Mouse (Mus musculus) CH12.LX (cell line): Measurements from ENCODE around the gene Rnf43. TPM values are rescaled to one million over a fixed set of nuclear protein-coding genes. Genes with fewer than 3 reads are reported as not detected.

Experiments used
- DNase-seq: peaks from one replicate; pipeline ENCODE4 v3.0.0-alpha.2; 2013; ENCODE audit errors: extremely low read depth
- H3K27ac ChIP-seq: 2 replicates; pipeline ENCODE4 v1.5.1; 2012; ENCODE audit warnings: low read depth, mild to moderate bottlenecking, control low read depth, moderate library complexity; ENCODE audit not compliant: insufficient read depth
- H3K27me3 ChIP-seq: replicated peaks from 2 replicates; pipeline ENCODE3; 2012; ENCODE audit warnings: inconsistent platforms
- H3K36me3 ChIP-seq, 2 experiments: replicated peaks in 1 of 2; 2 replicates each; pipeline versions ENCODE3 to v1.6.1; 2012; ENCODE audit warnings: inconsistent platforms in 1 of 2, low read length in 1 of 2, mild to moderate bottlenecking in 1 of 2, mixed read lengths in 1 of 2, moderate library complexity in 1 of 2; ENCODE audit not compliant: control insufficient read depth in 1 of 2, insufficient read depth in 1 of 2
- H3K4me1 ChIP-seq, 2 experiments: 2 replicates each; pipeline ENCODE4 v1.6.1; 2012; ENCODE audit warnings: inconsistent platforms in 1 of 2, moderate library complexity in 1 of 2; ENCODE audit not compliant: insufficient read depth in 2 of 2, control insufficient read depth in 1 of 2
- H3K4me2 ChIP-seq: 2 replicates; pipeline ENCODE4 v1.6.1; 2012; ENCODE audit warnings: low read depth, mild to moderate bottlenecking, control low read depth; ENCODE audit not compliant: poor library complexity, insufficient read depth, severe bottlenecking
- H3K4me3 ChIP-seq, 3 experiments: fragments of 150-350 bp in 1 of 3; sonication (generic) in 1 of 3; replicated peaks in 1 of 3; 2 replicates each; pipeline versions ENCODE3 to v1.5.1; 2011 to 2012; ENCODE audit warnings: low read depth in 2 of 3, low read length in 2 of 3, mild to moderate bottlenecking in 2 of 3, moderate library complexity in 2 of 3, control low read depth in 1 of 3, improper control_type of control experiment in 1 of 3, inconsistent platforms in 1 of 3, mixed read lengths in 1 of 3; ENCODE audit not compliant: poor library complexity in 1 of 3
- H3K79me2 ChIP-seq: replicated peaks from 2 replicates; pipeline ENCODE4 v1.6.1; 2012; ENCODE audit warnings: mild to moderate bottlenecking, moderate library complexity; ENCODE audit not compliant: control insufficient read depth, poor library complexity, insufficient read depth, severe bottlenecking; ENCODE audit errors: extremely low read depth
- H3K9ac ChIP-seq: 2 replicates; pipeline ENCODE4 v1.6.1; 2012; ENCODE audit warnings: low read depth, mild to moderate bottlenecking, control low read depth, moderate library complexity; ENCODE audit not compliant: insufficient read depth
- H3K9me3 ChIP-seq: replicated peaks from 2 replicates; pipeline ENCODE3; 2012; ENCODE audit warnings: low read length, inconsistent platforms, mixed read lengths
- BHLHE40 ChIP-seq: IDR thresholded peaks from 2 replicates; pipeline ENCODE4 v1.6.1; 2011; ENCODE audit warnings: mild to moderate bottlenecking, low read depth, low read length, improper control_type of control experiment
- CHD1 ChIP-seq: IDR thresholded peaks from 2 replicates; pipeline ENCODE4 v1.6.1; 2012; ENCODE audit warnings: low read depth, low read length, improper control_type of control experiment, inconsistent platforms
- CHD2 ChIP-seq: IDR thresholded peaks from 2 replicates; pipeline ENCODE4 v1.6.1; 2011; ENCODE audit warnings: low read length, improper control_type of control experiment
- CTCF ChIP-seq, 2 experiments: IDR thresholded peaks in 1 of 2; conservative IDR thresholded peaks in 1 of 2; 2 replicates each; pipeline ENCODE4 v1.5.1; 2011 to 2012; ENCODE audit warnings: low read depth in 2 of 2, low read length in 2 of 2, improper control_type of control experiment in 1 of 2, inconsistent platforms in 1 of 2, mild to moderate bottlenecking in 1 of 2, moderate library complexity in 1 of 2
- E2F4 ChIP-seq: IDR thresholded peaks from 2 replicates; pipeline ENCODE4 v1.6.1; 2011; ENCODE audit warnings: low read depth, low read length, improper control_type of control experiment; ENCODE audit not compliant: insufficient replicate concordance
- ELF1 ChIP-seq: IDR thresholded peaks from 2 replicates; pipeline ENCODE4 v1.6.1; 2014; ENCODE audit warnings: low read depth, mild to moderate bottlenecking, inconsistent platforms, low read length, improper control_type of control experiment
- EP300 ChIP-seq: IDR thresholded peaks from 2 replicates; pipeline ENCODE4 v1.6.1; 2011; ENCODE audit warnings: low read length, improper control_type of control experiment
- ETS1 ChIP-seq: conservative IDR thresholded peaks from 2 replicates; pipeline ENCODE4 v1.6.1; 2012; ENCODE audit warnings: low read depth, mild to moderate bottlenecking, inconsistent platforms, low read length, improper control_type of control experiment, moderate library complexity
- GABPA ChIP-seq: IDR thresholded peaks from 2 replicates; pipeline ENCODE4 v1.6.1; 2012; ENCODE audit warnings: low read depth, low read length, improper control_type of control experiment, inconsistent platforms; ENCODE audit not compliant: insufficient replicate concordance
- HCFC1 ChIP-seq: IDR thresholded peaks from 2 replicates; pipeline ENCODE4 v1.6.1; 2012; ENCODE audit warnings: low read depth, mild to moderate bottlenecking, inconsistent platforms, low read length, improper control_type of control experiment
- IRF4 ChIP-seq: IDR thresholded peaks from 2 replicates; pipeline ENCODE4 v1.6.1; 2014; ENCODE audit warnings: low read depth, mild to moderate bottlenecking, inconsistent platforms, low read length, improper control_type of control experiment
- JUN ChIP-seq: IDR thresholded peaks from 2 replicates; pipeline ENCODE4 v1.6.1; 2011; ENCODE audit warnings: low read depth, mild to moderate bottlenecking, low read length, improper control_type of control experiment, moderate library complexity; ENCODE audit not compliant: insufficient read depth
- JUND ChIP-seq: conservative IDR thresholded peaks from 2 replicates; pipeline ENCODE4 v1.6.1; 2011; ENCODE audit warnings: low read depth, low read length, improper control_type of control experiment
- KAT2A ChIP-seq: IDR thresholded peaks from 2 replicates; pipeline ENCODE4 v1.6.1; 2012; ENCODE audit warnings: low read length, improper control_type of control experiment, inconsistent platforms; ENCODE audit not compliant: insufficient replicate concordance
- MAFK ChIP-seq: IDR thresholded peaks from 2 replicates; pipeline ENCODE4 v1.6.1; 2011; ENCODE audit warnings: low read length, improper control_type of control experiment; ENCODE audit not compliant: insufficient replicate concordance
- MAX ChIP-seq: IDR thresholded peaks from 2 replicates; pipeline ENCODE4 v1.6.1; 2011; ENCODE audit warnings: low read length, improper control_type of control experiment
- MAZ ChIP-seq: IDR thresholded peaks from 2 replicates; pipeline ENCODE4 v1.6.1; 2012; ENCODE audit warnings: low read depth, mild to moderate bottlenecking, inconsistent platforms, low read length, improper control_type of control experiment, moderate library complexity
- MEF2A ChIP-seq: IDR thresholded peaks from 2 replicates; pipeline ENCODE4 v1.6.1; 2014; ENCODE audit warnings: low read depth, mild to moderate bottlenecking, inconsistent platforms, low read length, improper control_type of control experiment, borderline replicate concordance
- MXI1 ChIP-seq: IDR thresholded peaks from 2 replicates; pipeline ENCODE4 v1.6.1; 2011; ENCODE audit warnings: mild to moderate bottlenecking, low read depth, low read length, improper control_type of control experiment
- MYC ChIP-seq: IDR thresholded peaks from 2 replicates; pipeline ENCODE4 v1.6.1; 2011; ENCODE audit warnings: low read depth, mild to moderate bottlenecking, improper control_type of control experiment, low read length
- NELFE ChIP-seq: IDR thresholded peaks from 2 replicates; pipeline ENCODE4 v1.6.1; 2011; ENCODE audit warnings: low read depth, low read length, improper control_type of control experiment
- NRF1 ChIP-seq: IDR thresholded peaks from 2 replicates; pipeline ENCODE4 v1.6.1; 2014; ENCODE audit warnings: low read depth, mild to moderate bottlenecking, inconsistent platforms, low read length, improper control_type of control experiment, moderate library complexity
- PAX5 ChIP-seq: IDR thresholded peaks from 2 replicates; pipeline ENCODE4 v1.6.1; 2012; ENCODE audit warnings: low read length, inconsistent platforms, mixed read lengths
- POLR2A ChIP-seq: IDR thresholded peaks from 2 replicates; pipeline ENCODE4 v1.6.1; 2011; ENCODE audit warnings: low read depth, mild to moderate bottlenecking, improper control_type of control experiment, low read length
- POLR2AphosphoS2 ChIP-seq: IDR thresholded peaks from 2 replicates; pipeline ENCODE4 v1.6.1; 2011; ENCODE audit warnings: low read depth, low read length, improper control_type of control experiment
- RAD21 ChIP-seq: IDR thresholded peaks from 2 replicates; pipeline ENCODE4 v1.6.1; 2011; ENCODE audit warnings: low read depth, mild to moderate bottlenecking, low read length, improper control_type of control experiment, moderate library complexity
- RCOR1 ChIP-seq: conservative IDR thresholded peaks from 2 replicates; pipeline ENCODE4 v1.6.1; 2012; ENCODE audit warnings: low read depth, mild to moderate bottlenecking, inconsistent platforms, low read length, improper control_type of control experiment
- SIN3A ChIP-seq: IDR thresholded peaks from 2 replicates; pipeline ENCODE4 v1.6.1; 2012; ENCODE audit warnings: low read length, improper control_type of control experiment, inconsistent platforms
- SMC3 ChIP-seq: IDR thresholded peaks from 2 replicates; pipeline ENCODE4 v1.6.1; 2011; ENCODE audit warnings: low read depth, low read length, improper control_type of control experiment
- TBP ChIP-seq: conservative IDR thresholded peaks from 2 replicates; pipeline ENCODE4 v1.6.1; 2011; ENCODE audit warnings: low read depth, low read length, improper control_type of control experiment
- TCF12 ChIP-seq: IDR thresholded peaks from 2 replicates; pipeline ENCODE4 v1.6.1; 2014; ENCODE audit warnings: low read depth, mild to moderate bottlenecking, inconsistent platforms, low read length, improper control_type of control experiment
- UBTF ChIP-seq: IDR thresholded peaks from 2 replicates; pipeline ENCODE4 v1.6.1; 2012; ENCODE audit warnings: low read depth, mild to moderate bottlenecking, inconsistent platforms, low read length, improper control_type of control experiment, moderate library complexity
- USF1 ChIP-seq: IDR thresholded peaks from 2 replicates; pipeline ENCODE4 v1.6.1; 2014; ENCODE audit warnings: low read depth, mild to moderate bottlenecking, inconsistent platforms, low read length, improper control_type of control experiment
- USF2 ChIP-seq: conservative IDR thresholded peaks from 2 replicates; pipeline ENCODE4 v1.6.1; 2011; ENCODE audit warnings: low read depth, low read length, improper control_type of control experiment
- ZC3H11A ChIP-seq: IDR thresholded peaks from 2 replicates; pipeline ENCODE4 v1.6.1; 2012; ENCODE audit warnings: low read depth, mild to moderate bottlenecking, inconsistent platforms, low read length, improper control_type of control experiment
- ZKSCAN1 ChIP-seq: IDR thresholded peaks from 2 replicates; pipeline ENCODE4 v1.6.1; 2012; ENCODE audit warnings: low read depth, inconsistent platforms, low read length, improper control_type of control experiment, borderline replicate concordance
- ZMIZ1 ChIP-seq: IDR thresholded peaks from 2 replicates; pipeline ENCODE4 v1.6.1; 2012; ENCODE audit warnings: low read depth, mild to moderate bottlenecking, inconsistent platforms, low read length, improper control_type of control experiment
- ZNF384 ChIP-seq: IDR thresholded peaks from 2 replicates; pipeline ENCODE4 v1.6.1; 2012; ENCODE audit warnings: low read depth, low read length, improper control_type of control experiment, inconsistent platforms
- dilution Hi-C: fragments of 300-500 bp; cut with MboI; formaldehyde crosslinking; loops from 2 replicates; pipeline ENCODE4 v1.14.3; 2020; ENCODE audit warnings: low sequenced_read_pairs; ENCODE audit not compliant: extremely low pct_unique_long_range_greater_than_20kb, extremely low pct_ligation_motif_present
- in situ Hi-C: fragments of 300-500 bp; cut with MboI; formaldehyde crosslinking; loops from 3 replicates; pipeline ENCODE4 v1.14.3; 2019; ENCODE audit warnings: low sequenced_read_pairs, low pct_ligation_motif_present, low pct_unique_long_range_greater_than_20kb, mixed read lengths
- polyA plus RNA-seq: library from polyadenylated mRNA; unstranded; fragments of >175 nt; gene quantifications from 2 replicates; pipeline ENCODE4 v1.2.1, GENCODE M21; 2012; ENCODE audit warnings: low read depth; ENCODE audit not compliant: insufficient read length
- total RNA-seq, 2 experiments: library from RNA; depleted of rRNA; stranded (reverse); fragments of 300-350 nt in 1 of 2; fragments of >200 nt in 1 of 2; gene quantifications; 2 replicates each; pipeline ENCODE4 v1.2.3; 2012 to 2014

The Rnf43 gene
- total and polyA plus RNA-seq, 3 experiments = 12.2 to 27.7 (median 26.3) TPM

DNA sequence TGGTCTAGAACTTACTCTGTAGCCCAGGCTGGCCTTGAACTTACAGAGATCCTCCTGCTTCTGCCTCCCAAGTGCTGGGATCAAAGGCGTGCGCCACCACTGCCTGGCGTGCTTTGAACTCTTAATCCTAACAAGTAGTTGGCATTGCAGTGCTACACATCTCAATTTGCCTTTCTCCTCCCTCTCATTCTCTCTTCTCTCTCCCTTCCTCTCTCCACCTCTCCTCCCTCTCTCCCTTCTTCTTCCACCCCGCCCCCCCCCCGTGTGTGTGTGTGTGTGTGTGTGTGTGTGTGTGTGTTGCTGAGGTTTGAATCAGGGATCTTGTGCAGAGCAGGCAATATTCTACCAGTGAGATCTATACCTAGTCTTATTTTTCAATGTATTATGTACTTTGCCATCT is 84.8 kb downstream of the Rnf43 start:
- H3K9me3 ChIP-seq = no peaks in the 10 kb centered on the region
- no peaks in the 10 kb centered on the region for H3K27me3 ChIP-seq
- H3K36me3 ChIP-seq = peaks cover 16 to 17% of the 10 kb centered on the region in 2 experiments
- H3K27ac ChIP-seq = peak overlapping the region; percentile 98
- peaks cover 33 to 82% of the 10 kb centered on the region in 2 experiments for H3K4me1 ChIP-seq
- dilution Hi-C loops = no loop called here
- no peak overlapping the region for H3K9ac ChIP-seq
- peak overlapping the region in 1 of 3 experiments; percentile 56 for H3K4me3 ChIP-seq
- H3K4me2 ChIP-seq = no peak overlapping the region
- TF ChIP-seq ELF1 = no peak
- peak; percentile 43; the same call in 1 of the 2 replicates for TF ChIP-seq TCF12
- TF ChIP-seq UBTF = 0 out of 2 replicates have a peak, but pooled peaks have one; percentile 16
- peak; percentile 23; the same call in 1 of the 2 replicates for TF ChIP-seq MYC
- TF ChIP-seq JUND = no peak
- TF ChIP-seq HCFC1 = no peak
- TF ChIP-seq MAFK = no peak
- TF ChIP-seq POLR2A = no peak
- TF ChIP-seq SIN3A = 0 out of 2 replicates have a peak, but pooled peaks have one; percentile 54
- TF ChIP-seq USF1 = no peak
- TF ChIP-seq CHD1 = no peak; the same call in 1 of the 2 replicates
- no peak for TF ChIP-seq PAX5
- TF ChIP-seq SMC3 = no peak
- no peak for TF ChIP-seq BHLHE40
- no peak for TF ChIP-seq RAD21
- TF ChIP-seq POLR2AphosphoS2 = no peak
- peak; percentile 34; the same call in 1 of the 2 replicates for TF ChIP-seq MXI1
- TF ChIP-seq USF2 = no peak
- no peak for TF ChIP-seq MAX
- TF ChIP-seq JUN = no peak
- no peak for TF ChIP-seq NELFE
- no peak for TF ChIP-seq ZMIZ1
- TF ChIP-seq TBP = no peak
- no peak for TF ChIP-seq ZNF384
- TF ChIP-seq ETS1 = no peak
- TF ChIP-seq CTCF (conservative IDR thresholded peaks at IDR 0.05 in 1 of 2, IDR thresholded peaks at IDR 0.05 in 1 of 2; ENCODE audit: low read depth in 2 of 2, low read length in 2 of 2) = no peak
- TF ChIP-seq IRF4 = no peak
- TF ChIP-seq KAT2A = no peak
- no peak for TF ChIP-seq ZC3H11A
- peak; percentile 3; the same call in 1 of the 2 replicates for TF ChIP-seq CHD2
- TF ChIP-seq NRF1 = no peak
- TF ChIP-seq ZKSCAN1 = no peak
- TF ChIP-seq EP300 = no peak
- no peak for TF ChIP-seq GABPA
- TF ChIP-seq MEF2A = 0 out of 2 replicates have a peak, but pooled peaks have one; percentile 15
- TF ChIP-seq E2F4 = no peak
- 0 out of 2 replicates have a peak, but pooled peaks have one; percentile 38 for TF ChIP-seq RCOR1
- peak; percentile 57; the same call in 1 of the 2 replicates for TF ChIP-seq MAZ
- in situ Hi-C loops = no loop called here
- peak; percentile 52 for DNase-seq
- H3K79me2 ChIP-seq = 0 out of 2 replicates have a peak, but pooled peaks cover 14% of the 10 kb centered on the region
